Mouse (Mus musculus) kidney, postnatal 25 days (tissue): Measurements from ENCODE around the gene Snrnp27.
A peak's percentile ranks its signal among the peaks of the same experiment; 100 is the strongest.

Source experiments
- DNase-seq, 2 experiments: peaks; one replicate each; pipeline ENCODE4 v3.0.0; 2021; ENCODE audit warnings: mixed read lengths in 2 of 2

The Snrnp27 gene

GRCm38 (mm10) chr6:86683872-86684654, at the start of gene Snrnp27:
Snrnp27 (minus strand) TSS chr6:86684522.
- peak; percentile 91 to 94 for DNase-seq

GRCm38 (mm10) chr6:86733183-86733876, 49.0 kb upstream of the Snrnp27 start, which contains the start of gene Gmcl1:
Gmcl1 (minus strand) TSS chr6:86733383.
- peak; percentile 92 to 97 for DNase-seq

- DNase-seq: peak; percentile 13 to 63
These were observed 48.2 kb upstream of the Snrnp27 start for GRCm38 (mm10) chr6:86732276-86733173.

GRCm38 (mm10) chr6:86728711-86729110, 44.4 kb upstream of the Snrnp27 start:
- DNase-seq: no peak

GRCm38 (mm10) chr6:86721977-86722376, 37.7 kb upstream of the Snrnp27 start:
- DNase-seq: no peak

- no peak for DNase-seq
These were observed 23.9 kb upstream of the Snrnp27 start for GRCm38 (mm10) chr6:86708072-86708774.

GRCm38 (mm10) chr6:86702577-86702976, 18.3 kb upstream of the Snrnp27 start:
- no peak for DNase-seq

GRCm38 (mm10) chr6:86697903-86698302, 13.6 kb upstream of the Snrnp27 start:
- DNase-seq: no peak

- no peak for DNase-seq
These were observed 11.9 kb upstream of the Snrnp27 start for GRCm38 (mm10) chr6:86696213-86696612.

GRCm38 (mm10) chr6:86694465-86694864, 10.1 kb upstream of the Snrnp27 start:
- DNase-seq: peak; percentile 54 to 75

- DNase-seq: no peak
These were observed 5.3 kb upstream of the Snrnp27 start for GRCm38 (mm10) chr6:86689671-86690070.

- DNase-seq: no peak
These were observed 2.6 kb upstream of the Snrnp27 start for GRCm38 (mm10) chr6:86686971-86687370.

- DNase-seq: no peak
These were observed 311 bp upstream of the Snrnp27 start for GRCm38 (mm10) chr6:86684655-86685011.

- DNase-seq: no peak
These were observed 3.0 kb downstream of the Snrnp27 start for GRCm38 (mm10) chr6:86681289-86681688.

- peak; percentile 64 to 79 for DNase-seq
These were observed 6.0 kb downstream of the Snrnp27 start for GRCm38 (mm10) chr6:86678341-86678740.

- DNase-seq: peak; percentile 62 to 63
These were observed 13.4 kb downstream of the Snrnp27 start for GRCm38 (mm10) chr6:86670873-86671272.

- peak; percentile 100 for DNase-seq
These were observed 15.0 kb downstream of the Snrnp27 start for GRCm38 (mm10) chr6:86669240-86669727.

GRCm38 (mm10) chr6:86668580-86669239, 15.6 kb downstream of the Snrnp27 start, which contains the start of gene Mxd1:
Mxd1 (minus strand) TSS chr6:86669161.
- DNase-seq: peak in 1 of 2 experiments; percentile 53

GRCm38 (mm10) chr6:86667061-86667460, 17.3 kb downstream of the Snrnp27 start:
- DNase-seq: no peak

GRCm38 (mm10) chr6:86665560-86666307, 18.6 kb downstream of the Snrnp27 start:
- peak; percentile 31 to 63 for DNase-seq

- no peak for DNase-seq
These were observed 19.2 kb downstream of the Snrnp27 start for GRCm38 (mm10) chr6:86665076-86665475.
